Mouse (Mus musculus): Measurements from ENCODE around the gene Pwp1.

DNA sequence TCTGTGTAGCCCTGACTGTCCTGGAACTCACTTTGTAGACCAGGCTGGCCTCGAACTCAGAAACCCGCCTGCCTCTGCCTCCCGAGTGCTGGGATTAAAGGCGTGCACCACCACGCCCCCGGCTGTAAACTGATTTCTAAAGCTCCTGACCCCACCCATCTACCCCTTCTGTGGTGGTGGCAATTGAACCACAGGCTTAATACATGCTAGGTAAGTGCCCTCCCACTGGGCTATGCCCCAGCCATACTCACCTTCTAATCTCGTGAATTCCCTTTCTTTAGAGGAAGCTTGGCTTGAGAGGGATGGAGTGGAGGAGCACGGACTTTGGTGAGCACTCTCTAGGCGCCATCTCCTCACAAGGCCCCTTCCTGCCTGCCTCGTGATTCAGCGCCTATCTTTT, 100.7 kb downstream of the Pwp1 start:
- TF ChIP-seq CTCF (IDR thresholded peaks at IDR 0.05; ENCODE audit: control insufficient read depth, insufficient read depth, insufficient replicate concordance, low read depth, low read length) (no peak), POLR2A (IDR thresholded peaks at IDR 0.05; ENCODE audit: control insufficient read depth, low read depth, low read length) (no peak)
